Mouse (Mus musculus) MEL (cell line): ENCODE measurements at regions not wholly inside any gene's neighbourhood (a gene's known extent, or its start where the extent isn't known, plus 50 kb on each side); places are given as distances from the start of the nearest gene placed in this dataset.
A peak's percentile ranks its signal among the peaks of the same experiment; 100 is the strongest.

ENCODE experiments used
- DNase-seq: peaks from one replicate; pipeline ENCODE4 v3.0.0; 2011; ENCODE audit warnings: low read depth, low spot score
- H3K27ac ChIP-seq: 2 replicates; pipeline ENCODE4 v1.5.1; 2012; ENCODE audit warnings: low read depth, mild to moderate bottlenecking, control low read depth, low read length, moderate library complexity; ENCODE audit not compliant: control insufficient read depth
- H3K27me3 ChIP-seq, 2 experiments: fragments of 150-350 bp in 1 of 2; sonication (generic) in 1 of 2; 2 replicates each; pipeline ENCODE4 v1.6.1; 2012; ENCODE audit warnings: low read length in 2 of 2, mild to moderate bottlenecking in 2 of 2, improper control_type of control experiment in 1 of 2, moderate library complexity in 1 of 2; ENCODE audit not compliant: insufficient read depth in 2 of 2, control insufficient read depth in 1 of 2
- H3K36me3 ChIP-seq, 2 experiments: 2 replicates each; pipeline ENCODE4 v1.6.1; 2012 to 2014; ENCODE audit warnings: low read length in 2 of 2, improper control_type of control experiment in 1 of 2, inconsistent platforms in 1 of 2, mild to moderate bottlenecking in 1 of 2; ENCODE audit not compliant: insufficient read depth in 2 of 2, control insufficient read depth in 1 of 2
- H3K4me1 ChIP-seq, 2 experiments: fragments of 150-350 bp in 1 of 2; sonication (generic) in 1 of 2; 2 replicates each; pipeline ENCODE4 v1.6.1; 2012; ENCODE audit warnings: low read length in 2 of 2, improper control_type of control experiment in 1 of 2, mild to moderate bottlenecking in 1 of 2; ENCODE audit not compliant: insufficient read depth in 2 of 2, control insufficient read depth in 1 of 2
- H3K4me3 ChIP-seq, 2 experiments: fragments of 150-350 bp in 1 of 2; sonication (generic) in 1 of 2; 2 replicates each; pipeline ENCODE4 v1.5.1; 2012; ENCODE audit warnings: low read depth in 2 of 2, low read length in 2 of 2, mild to moderate bottlenecking in 2 of 2, moderate library complexity in 2 of 2, control low read depth in 1 of 2, improper control_type of control experiment in 1 of 2; ENCODE audit not compliant: control insufficient read depth in 1 of 2, insufficient read depth in 1 of 2
- H3K79me2 ChIP-seq: 2 replicates; pipeline ENCODE4 v1.6.1; 2012; ENCODE audit warnings: mild to moderate bottlenecking, low read length, moderate library complexity; ENCODE audit not compliant: control insufficient read depth, poor library complexity, insufficient read depth
- H3K9ac ChIP-seq: 2 replicates; pipeline ENCODE4 v1.6.1; 2012; ENCODE audit warnings: low read depth, mild to moderate bottlenecking, control low read depth, low read length, moderate library complexity; ENCODE audit not compliant: control insufficient read depth, poor library complexity, severe bottlenecking
- H3K9me3 ChIP-seq: fragments of 150-350 bp; sonication (generic); replicated peaks from 2 replicates; pipeline ENCODE4 v1.6.1; 2012; ENCODE audit warnings: mild to moderate bottlenecking, low read length, improper control_type of control experiment, moderate library complexity; ENCODE audit not compliant: insufficient read depth
- CHD1 ChIP-seq: IDR thresholded peaks from 2 replicates; pipeline ENCODE4 v1.6.1; 2012; ENCODE audit warnings: low read depth, mild to moderate bottlenecking, inconsistent platforms, low read length, improper control_type of control experiment
- EP300 ChIP-seq, 2 experiments: IDR thresholded peaks; 2 replicates each; pipeline ENCODE4 v1.6.1; 2011; ENCODE audit warnings: improper control_type of control experiment in 2 of 2, low read length in 2 of 2, low read depth in 1 of 2, mild to moderate bottlenecking in 1 of 2
- ETS1 ChIP-seq: IDR thresholded peaks from 2 replicates; pipeline ENCODE4 v1.6.1; 2012; ENCODE audit warnings: low read depth, mild to moderate bottlenecking, inconsistent platforms, low read length, improper control_type of control experiment, moderate library complexity
- GATA1 ChIP-seq: IDR thresholded peaks from 2 replicates; pipeline ENCODE4 v1.6.1; 2011; ENCODE audit warnings: low read depth, low read length, improper control_type of control experiment
- KAT2A ChIP-seq: conservative IDR thresholded peaks from 2 replicates; pipeline ENCODE4 v1.6.1; 2012; ENCODE audit warnings: low read depth, low read length, improper control_type of control experiment, inconsistent platforms
- MEF2A ChIP-seq: IDR thresholded peaks from 2 replicates; pipeline ENCODE4 v1.6.1; 2014; ENCODE audit warnings: low read depth, mild to moderate bottlenecking, inconsistent platforms, low read length, improper control_type of control experiment; ENCODE audit not compliant: poor library complexity, insufficient replicate concordance, severe bottlenecking; ENCODE audit errors: extremely low read depth
- MXI1 ChIP-seq: IDR thresholded peaks from 2 replicates; pipeline ENCODE4 v1.6.1; 2011; ENCODE audit warnings: mild to moderate bottlenecking, low read depth, low read length, improper control_type of control experiment
- MYB ChIP-seq: IDR thresholded peaks from 2 replicates; pipeline ENCODE4 v1.6.1; 2011; ENCODE audit warnings: mild to moderate bottlenecking, low read depth, low read length, improper control_type of control experiment
- NRF1 ChIP-seq: IDR thresholded peaks from 2 replicates; pipeline ENCODE4 v1.6.1; 2014; ENCODE audit warnings: low read depth, mild to moderate bottlenecking, inconsistent platforms, low read length, improper control_type of control experiment, moderate library complexity; ENCODE audit not compliant: poor library complexity, insufficient read depth, severe bottlenecking
- POLR2AphosphoS2 ChIP-seq: IDR thresholded peaks from 2 replicates; pipeline ENCODE4 v1.6.1; 2011; ENCODE audit warnings: low read length, improper control_type of control experiment
- RCOR1 ChIP-seq: IDR thresholded peaks from 2 replicates; pipeline ENCODE4 v1.6.1; 2012; ENCODE audit warnings: low read depth, mild to moderate bottlenecking, inconsistent platforms, low read length, improper control_type of control experiment
- SIN3A ChIP-seq: IDR thresholded peaks from 2 replicates; pipeline ENCODE4 v1.6.1; 2012; ENCODE audit warnings: low read length, improper control_type of control experiment, inconsistent platforms
- TAL1 ChIP-seq: IDR thresholded peaks from 2 replicates; pipeline ENCODE4 v1.6.1; 2012; ENCODE audit warnings: mild to moderate bottlenecking, inconsistent platforms, low read length, moderate library complexity, mixed read lengths
- TBP ChIP-seq: IDR thresholded peaks from 2 replicates; pipeline ENCODE4 v1.8.0; 2011; ENCODE audit warnings: low read depth, low read length, improper control_type of control experiment
- TCF12 ChIP-seq: IDR thresholded peaks from 2 replicates; pipeline ENCODE4 v1.6.1; 2014; ENCODE audit warnings: low read depth, mild to moderate bottlenecking, inconsistent platforms, low read length, improper control_type of control experiment, moderate library complexity
- UBTF ChIP-seq: IDR thresholded peaks from 2 replicates; pipeline ENCODE4 v1.6.1; 2012; ENCODE audit warnings: low read depth, mild to moderate bottlenecking, inconsistent platforms, low read length, improper control_type of control experiment, moderate library complexity, borderline replicate concordance; ENCODE audit not compliant: insufficient read depth
- ZKSCAN1 ChIP-seq: IDR thresholded peaks from 2 replicates; pipeline ENCODE4 v1.6.1; 2012; ENCODE audit warnings: low read depth, mild to moderate bottlenecking, inconsistent platforms, low read length, improper control_type of control experiment, moderate library complexity
- ZMIZ1 ChIP-seq: IDR thresholded peaks from 2 replicates; pipeline ENCODE4 v1.6.1; 2012; ENCODE audit warnings: low read depth, mild to moderate bottlenecking, inconsistent platforms, low read length, improper control_type of control experiment, moderate library complexity

GRCm38 (mm10) chr13:59892340-59892739 lies 69.4 kb upstream of the Tut7 start:
- no peak for DNase-seq
- H3K36me3 ChIP-seq = peaks cover 0 to 10% of the 10 kb centered on the region in 2 experiments; a peak in 2 of 4 replicates

GRCm38 (mm10) chr13:59891737-59892136 lies 68.8 kb upstream of the Tut7 start:
- DNase-seq = peak; percentile 74
- TF ChIP-seq ETS1 (peak; percentile 51; the same call in 1 of the 2 replicates), TAL1 (peak; percentile 24; the same call in 1 of the 2 replicates), RCOR1 (0 out of 2 replicates have a peak, but pooled peaks have one; percentile 15), SIN3A (0 out of 2 replicates have a peak, but pooled peaks have one; percentile 24), MEF2A (no peak), TBP (peak; percentile 95), CHD1 (no peak), TCF12 (peak; percentile 44), UBTF (0 out of 2 replicates have a peak, but pooled peaks have one; percentile 81), MYB (peak; percentile 31; the same call in 1 of the 2 replicates), GATA1 (peak; percentile 67), EP300 (IDR thresholded peaks at IDR 0.05; ENCODE audit: low read depth in 1 of 2, low read length in 2 of 2) (peak; percentile 35 to 68), NRF1 (no peak)
- TF ChIP-seq, all 39 proteins: peak for 10
- Histone ChIP-seq H3K9ac (no peak overlapping the region), H3K4me1 (peaks cover 9 to 19% of the 10 kb centered on the region in 2 experiments), H3K27me3 (no peaks in the 10 kb centered on the region), H3K79me2 (no peaks in the 10 kb centered on the region), H3K36me3 (peaks cover 0 to 10% of the 10 kb centered on the region in 2 experiments; a peak in 2 of 4 replicates), H3K9me3 (no peaks in the 10 kb centered on the region), H3K27ac (0 out of 2 replicates have a peak overlapping the region, but pooled peaks have one; percentile 4), H3K4me3 (no peak overlapping the region)

More at GRCm38 (mm10) chr13:59892340-59892739, 69.4 kb upstream of the Tut7 start:
- no peaks in the 10 kb centered on the region for H3K9me3 ChIP-seq
- H3K4me3 ChIP-seq = no peak overlapping the region
- peaks cover 9 to 19% of the 10 kb centered on the region in 2 experiments for H3K4me1 ChIP-seq
- H3K27ac ChIP-seq = peak overlapping the region; percentile 4; the same call in 1 of the 2 replicates
- no peaks in the 10 kb centered on the region for H3K79me2 ChIP-seq
- H3K9ac ChIP-seq = no peak overlapping the region
- no peak for TF ChIP-seq GATA1
- TF ChIP-seq MEF2A = no peak
- no peak for TF ChIP-seq POLR2AphosphoS2
- TF ChIP-seq ZMIZ1 = no peak
- no peak for TF ChIP-seq KAT2A
- TF ChIP-seq RCOR1 = no peak
- TF ChIP-seq MXI1 = no peak
- no peak for TF ChIP-seq ZKSCAN1
- TF ChIP-seq, all 39 proteins: peak for 0
- H3K27me3 ChIP-seq = no peaks in the 10 kb centered on the region
